Mouse (Mus musculus) adrenal gland, postnatal 14 days (tissue): ENCODE results near the gene Adra2c. TPM values are rescaled to one million over a fixed set of nuclear protein-coding genes. Genes with fewer than 3 reads are reported as not detected.

Experiments used
- DNase-seq: peaks from one replicate; pipeline ENCODE4 v3.0.0; 2021; ENCODE audit warnings: mixed read lengths
- total RNA-seq: library from RNA; stranded (reverse); gene quantifications from 2 replicates; pipeline ENCODE4 v1.2.3, GENCODE M21; 2021

Gene Adra2c
- total RNA-seq, 1 experiment from 2014 or later = 0.30 TPM

DNA sequence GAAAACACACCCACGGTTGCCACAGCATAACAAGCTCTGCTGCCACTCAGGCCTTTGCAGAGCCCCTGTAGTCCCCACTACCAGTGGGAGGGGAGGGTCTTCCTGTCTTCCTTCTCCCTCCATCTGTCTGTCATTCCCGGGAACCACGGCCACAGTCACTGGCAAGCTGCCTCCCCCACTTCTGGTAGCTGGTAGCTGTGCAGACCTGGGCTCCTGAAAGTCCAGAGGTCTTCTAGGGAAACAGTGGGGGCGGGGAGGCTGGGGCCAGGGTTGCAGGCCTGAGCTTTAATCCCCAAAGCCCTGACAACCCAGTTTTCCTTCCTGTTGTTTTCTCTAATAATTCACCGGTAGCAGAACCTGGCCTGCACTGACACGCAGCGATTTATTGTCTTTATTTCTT is 31.7 kb downstream of the Adra2c start:
- DNase-seq = no peak

GRCm38 (mm10) chr5:35311738-35312250 is 33.7 kb downstream of the Adra2c start:
- no peak for DNase-seq

- no peak for DNase-seq
These were observed 35.2 kb downstream of the Adra2c start for GRCm38 (mm10) chr5:35313231-35313821.

DNA sequence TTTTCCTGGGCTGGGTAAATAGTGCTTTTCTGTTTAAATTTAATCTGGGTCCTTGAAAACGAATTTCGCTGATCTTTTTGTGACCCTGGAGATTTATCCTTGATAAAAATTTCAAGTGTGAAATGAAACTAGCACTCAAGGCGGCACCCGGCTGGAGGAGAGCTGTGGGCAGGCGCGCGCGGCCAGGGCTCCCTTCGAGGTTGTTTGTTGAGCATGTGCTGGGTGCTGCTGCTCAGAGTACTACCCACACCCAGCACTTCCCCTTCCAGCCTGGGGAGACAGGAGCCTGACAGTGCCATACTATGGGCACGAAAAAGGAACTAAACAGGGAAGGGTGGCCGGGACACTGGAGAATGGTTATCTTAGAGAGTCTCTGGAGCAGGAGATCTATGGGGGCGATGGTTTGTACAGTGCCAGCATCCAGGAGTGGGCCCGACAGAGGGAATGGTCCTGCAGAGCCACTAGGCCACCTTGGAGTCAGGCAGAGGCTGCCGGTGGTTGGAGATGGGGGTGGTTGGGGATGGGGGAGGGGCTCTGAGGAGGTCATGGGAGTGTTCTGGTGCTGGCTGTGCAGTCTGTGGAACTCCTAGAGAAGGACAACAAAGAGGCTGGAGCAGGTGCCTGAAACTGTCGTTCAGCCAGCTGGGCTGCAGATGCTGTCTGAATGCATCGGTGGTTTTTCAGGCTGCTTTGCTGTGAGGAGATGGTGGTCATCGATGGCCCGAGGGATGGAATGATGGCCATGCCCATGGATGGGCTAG is 35.9 kb downstream of the Adra2c start:
- peak; percentile 19 for DNase-seq

- DNase-seq = no peak
These were observed 36.5 kb downstream of the Adra2c start for GRCm38 (mm10) chr5:35314629-35315028.

DNA sequence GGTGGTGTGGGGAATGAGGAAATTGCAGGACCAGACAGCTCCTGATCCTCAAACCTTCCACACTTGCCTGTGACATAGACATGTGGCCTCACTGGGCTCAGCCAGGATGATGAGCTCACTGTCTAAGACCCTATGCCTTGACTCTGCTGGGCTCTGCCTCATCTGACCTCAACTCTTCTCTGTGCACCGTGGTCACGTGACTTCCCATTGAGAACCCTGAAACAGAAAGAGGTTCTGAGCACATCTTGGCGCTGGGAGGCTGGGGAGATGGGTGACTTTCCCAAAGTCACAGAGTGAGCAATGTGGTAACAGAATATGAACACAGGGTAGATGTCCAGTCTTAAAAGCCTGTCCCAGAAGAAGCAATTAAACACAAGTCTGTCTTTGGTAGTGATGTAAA is 37.1 kb downstream of the Adra2c start:
- no peak for DNase-seq

DNA sequence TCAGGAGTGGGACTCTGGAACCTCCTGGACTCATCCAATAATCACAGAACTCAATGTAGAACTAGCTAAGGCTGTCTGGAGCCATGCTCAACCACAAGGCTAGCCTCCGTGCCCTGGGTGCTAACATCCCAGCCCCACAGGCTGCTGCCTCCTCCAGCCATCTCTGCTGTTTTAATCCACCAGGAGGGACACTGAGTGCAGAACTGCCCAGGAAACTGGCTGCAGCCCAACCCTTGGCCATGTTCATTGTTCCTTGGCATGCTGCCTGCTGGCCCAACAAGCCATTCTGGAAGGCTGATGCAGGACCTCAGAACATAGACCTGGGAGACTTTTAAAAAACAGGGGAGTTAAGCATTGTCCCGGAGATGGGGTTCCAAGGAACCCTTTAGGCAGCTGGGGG is 42.5 kb downstream of the Adra2c start:
- DNase-seq = peak; percentile 80

DNA sequence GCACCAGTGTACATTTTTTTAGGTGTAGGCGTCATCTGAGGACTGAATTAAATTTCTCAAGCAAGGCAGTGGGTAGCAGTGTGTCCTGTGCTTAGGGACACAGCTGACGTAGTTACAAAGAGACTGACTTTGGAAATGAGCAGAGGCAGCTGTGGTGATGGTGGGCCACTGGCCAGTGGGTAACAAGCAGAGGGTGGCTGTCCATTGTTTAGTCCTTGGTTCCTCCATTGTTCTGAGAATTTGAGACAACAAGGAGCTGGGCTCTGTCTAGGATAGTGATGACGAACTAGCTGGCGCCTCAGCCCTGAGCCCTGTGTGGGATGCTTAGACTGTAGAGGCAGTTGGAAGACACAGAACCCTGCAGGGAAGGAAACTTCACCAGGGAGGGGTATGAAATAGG is 52.7 kb downstream of the Adra2c start:
- no peak for DNase-seq

Other genes starting within 250 kb of the Adra2c start
- 3.7 and 36.1 TPM in 2 replicates for gene Hgfac, start 236.8 kb upstream of the Adra2c start, total RNA-seq
- 10.7 and 12.4 TPM in 2 replicates for gene Dok7, start 221.6 kb upstream of the Adra2c start, total RNA-seq
- gene Lrpap1, start 172.6 kb upstream of the Adra2c start, total RNA-seq = 80.8 and 88.8 TPM in 2 replicates
- 0.22 and 1.1 TPM in 2 replicates for gene Hmx1, start 110.8 kb downstream of the Adra2c start, total RNA-seq
- gene Cpz, start 247.4 kb downstream of the Adra2c start, total RNA-seq = 4.6 and 5.3 TPM in 2 replicates